Mouse (Mus musculus): ENCODE data around the gene 1700016C15Rik.

1700016C15Rik gene

DNA sequence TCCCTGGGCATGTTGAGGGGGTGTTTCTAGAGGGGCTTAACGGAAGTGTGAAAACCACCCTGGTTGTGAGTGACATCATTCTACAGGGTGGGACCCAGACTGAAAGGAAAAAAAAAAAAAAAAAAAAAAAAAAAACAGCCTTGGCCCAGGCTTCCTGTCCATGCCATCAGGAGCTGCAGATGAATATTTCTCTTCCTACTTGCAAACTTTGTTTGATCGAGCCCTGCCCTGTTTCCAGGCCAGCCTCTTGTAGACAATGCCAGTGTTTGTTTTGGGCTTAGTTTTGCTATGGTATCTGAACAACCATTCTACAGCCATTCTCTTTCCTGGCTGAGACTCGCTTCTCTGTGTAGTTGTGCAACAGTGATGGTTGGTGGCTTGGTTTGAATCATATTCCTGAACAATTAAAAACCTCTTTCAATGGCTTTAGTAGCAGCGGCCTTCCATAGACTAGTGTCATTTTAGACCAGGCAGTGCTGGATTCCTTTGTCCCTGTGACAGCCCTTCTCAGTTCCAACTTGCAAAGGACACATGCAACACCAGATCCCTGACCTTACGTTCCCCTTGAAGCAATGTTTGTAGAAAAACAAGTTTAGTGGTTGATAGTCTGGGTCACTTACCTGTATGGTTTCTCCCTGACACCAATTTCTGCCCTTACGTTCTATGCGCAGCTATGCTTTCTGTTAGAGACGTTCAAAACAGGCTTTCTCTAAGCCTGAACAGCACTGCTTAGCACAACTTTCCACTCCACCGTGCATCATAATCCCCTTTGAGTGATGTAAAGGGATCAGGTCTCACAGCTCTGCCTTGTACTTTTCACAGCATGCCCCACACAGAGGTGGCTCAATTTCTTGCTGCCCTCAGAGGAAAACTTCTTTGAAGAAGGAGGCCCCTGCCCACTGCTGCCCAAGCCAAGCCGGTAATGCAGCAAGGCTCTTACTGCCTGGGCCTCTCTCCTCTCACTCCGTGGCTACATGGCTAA lies at the start of gene 1700016C15Rik:
TSS of gene 1700016C15Rik (plus strand) at position 772 of the 982 bp plus-strand sequence.
- no peak for DNase-seq

DNA sequence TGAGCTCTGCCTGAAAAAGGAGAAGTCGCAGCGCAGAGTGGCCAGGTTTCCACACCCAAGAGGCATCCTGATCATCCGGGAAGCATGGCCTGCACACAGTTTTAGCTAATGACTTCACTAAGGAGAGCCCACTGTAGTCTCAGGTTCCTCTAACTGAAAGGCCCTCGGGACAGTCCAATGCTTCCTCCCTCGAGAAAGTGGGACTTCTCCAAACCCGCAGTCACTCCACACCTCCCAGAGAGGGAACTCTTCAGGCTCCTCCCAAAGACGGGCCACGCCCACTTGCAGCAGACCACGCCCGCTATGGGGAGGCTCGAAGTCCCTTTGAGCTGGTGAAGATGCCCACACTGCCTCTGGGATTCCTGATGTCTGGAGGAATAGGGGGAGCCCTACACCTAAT lies 48.4 kb upstream of the 1700016C15Rik start:
- peak in 1 of 2 experiments; percentile 9 for DNase-seq

DNA sequence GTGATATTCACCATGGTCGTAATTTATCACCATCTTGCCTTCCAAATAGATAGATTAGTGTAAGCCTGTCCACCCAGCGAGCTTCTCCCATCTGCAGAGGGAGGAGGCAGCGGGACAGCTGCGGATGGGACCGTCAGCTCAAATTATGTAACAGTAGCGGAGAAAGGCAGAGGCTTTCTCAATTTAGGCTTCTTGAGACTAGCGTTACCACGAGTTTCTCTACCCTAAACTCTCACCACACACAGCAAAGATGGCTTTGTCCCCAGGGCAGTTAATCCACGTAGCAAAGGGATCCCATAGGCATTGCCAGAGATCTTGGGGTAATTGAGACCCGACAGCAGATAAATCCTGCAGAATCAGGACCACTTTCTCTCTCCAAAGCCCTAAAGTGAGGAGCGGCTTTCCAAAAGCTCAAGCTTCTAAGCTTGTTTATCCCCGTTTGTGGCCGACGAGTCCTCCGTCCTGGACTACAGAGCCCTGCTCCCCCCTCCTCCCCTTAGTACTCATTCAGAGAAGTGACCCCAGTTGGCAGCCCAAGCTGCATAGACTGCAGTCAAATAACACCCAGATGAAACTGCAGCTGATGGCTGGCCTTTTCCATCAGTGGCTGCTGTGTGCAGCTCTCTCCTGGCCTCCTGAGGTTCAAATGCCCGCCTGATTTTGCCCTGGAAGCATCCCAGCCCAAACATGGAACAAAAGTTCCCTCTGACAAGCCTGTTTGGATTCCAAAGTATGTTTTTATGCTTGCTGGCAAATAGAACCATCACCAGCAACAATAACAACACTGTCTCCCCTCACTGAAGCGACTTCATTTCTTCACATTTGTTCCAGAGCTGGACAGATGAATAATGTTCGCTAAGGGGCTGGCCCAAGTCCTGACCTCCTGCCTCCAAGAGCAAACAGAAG lies 45.4 kb upstream of the 1700016C15Rik start:
- peak; percentile 60 to 69 for DNase-seq

DNA sequence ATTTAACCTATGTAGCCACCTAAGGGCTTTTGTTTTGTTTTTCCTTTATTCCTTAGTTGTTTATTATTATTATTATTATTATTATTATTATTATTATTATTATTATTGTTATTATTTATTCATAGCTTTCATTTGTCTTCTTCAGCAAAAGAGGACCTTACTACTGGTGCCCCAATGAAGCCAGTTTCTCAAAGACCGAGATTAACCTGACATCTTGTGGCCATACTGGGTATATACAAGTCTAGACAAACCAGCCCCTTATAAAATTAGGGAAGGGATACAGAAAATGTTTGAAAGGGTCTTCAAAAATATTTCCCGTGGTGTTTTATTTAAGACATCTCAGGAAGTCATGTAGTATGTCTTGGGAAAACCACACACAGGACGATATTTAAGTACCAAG lies 44.7 kb upstream of the 1700016C15Rik start:
- DNase-seq = peak; percentile 57 to 77

DNA sequence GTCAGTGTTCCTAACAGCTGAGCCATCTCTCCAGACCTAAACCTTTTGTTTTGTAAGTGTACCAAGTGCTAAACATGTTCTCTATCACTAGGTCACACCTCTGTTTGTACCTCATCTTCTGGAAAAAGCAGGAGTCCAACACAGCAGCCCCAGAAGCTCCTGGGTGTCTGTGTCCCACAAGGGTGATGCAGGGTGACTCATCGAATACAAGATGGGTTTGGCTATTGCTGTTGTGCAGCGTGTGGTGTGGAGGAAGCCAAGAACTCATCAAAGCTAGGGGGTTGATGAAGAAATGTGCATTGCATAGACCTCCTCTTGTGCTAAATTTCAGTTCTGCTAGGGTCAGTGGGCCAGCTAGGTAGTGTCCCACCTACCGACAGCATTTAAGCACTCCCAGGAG lies 43.5 kb upstream of the 1700016C15Rik start:
- DNase-seq = peak in 1 of 2 experiments; percentile 5

DNA sequence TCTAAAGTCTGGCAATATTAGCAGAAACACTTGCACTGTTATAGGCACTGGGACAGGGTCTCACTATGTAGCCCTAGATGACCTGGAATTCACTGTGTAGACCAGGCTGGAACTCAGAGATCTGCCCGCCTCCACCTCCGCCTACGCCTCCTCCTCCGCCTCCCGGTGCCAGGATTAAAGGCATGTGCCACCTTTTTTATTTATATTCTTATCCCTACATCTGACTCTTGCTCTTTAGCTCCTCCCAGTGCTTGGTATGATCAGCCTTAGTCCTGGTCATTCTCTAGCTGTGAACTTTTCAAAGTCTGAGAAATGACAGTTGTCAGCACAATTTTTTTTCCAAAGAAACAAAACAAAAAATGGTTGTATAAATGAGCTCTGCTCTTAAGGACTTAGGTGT lies 42.6 kb upstream of the 1700016C15Rik start:
- DNase-seq = peak; percentile 50 to 51

DNA sequence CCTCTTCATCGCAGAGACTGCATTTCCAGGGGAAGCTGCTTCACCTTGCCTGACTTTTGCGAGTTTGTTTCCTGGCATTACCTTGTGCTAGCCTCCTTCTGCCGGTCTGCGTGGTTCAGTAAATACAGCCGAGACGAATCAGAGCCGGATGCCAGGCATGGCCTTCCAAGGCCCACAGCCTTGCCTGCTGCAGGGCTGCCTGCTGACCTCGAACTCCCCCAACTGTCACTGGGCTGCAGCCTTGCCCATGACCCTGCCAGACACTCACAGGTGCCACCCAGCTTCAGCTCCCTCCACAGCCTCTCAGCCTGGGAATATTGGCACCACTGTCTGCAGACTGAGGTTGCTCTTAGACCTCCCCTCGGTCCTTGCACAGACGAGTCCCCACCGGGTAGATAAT lies 37.1 kb upstream of the 1700016C15Rik start:
- DNase-seq = peak; percentile 46 to 50

DNA sequence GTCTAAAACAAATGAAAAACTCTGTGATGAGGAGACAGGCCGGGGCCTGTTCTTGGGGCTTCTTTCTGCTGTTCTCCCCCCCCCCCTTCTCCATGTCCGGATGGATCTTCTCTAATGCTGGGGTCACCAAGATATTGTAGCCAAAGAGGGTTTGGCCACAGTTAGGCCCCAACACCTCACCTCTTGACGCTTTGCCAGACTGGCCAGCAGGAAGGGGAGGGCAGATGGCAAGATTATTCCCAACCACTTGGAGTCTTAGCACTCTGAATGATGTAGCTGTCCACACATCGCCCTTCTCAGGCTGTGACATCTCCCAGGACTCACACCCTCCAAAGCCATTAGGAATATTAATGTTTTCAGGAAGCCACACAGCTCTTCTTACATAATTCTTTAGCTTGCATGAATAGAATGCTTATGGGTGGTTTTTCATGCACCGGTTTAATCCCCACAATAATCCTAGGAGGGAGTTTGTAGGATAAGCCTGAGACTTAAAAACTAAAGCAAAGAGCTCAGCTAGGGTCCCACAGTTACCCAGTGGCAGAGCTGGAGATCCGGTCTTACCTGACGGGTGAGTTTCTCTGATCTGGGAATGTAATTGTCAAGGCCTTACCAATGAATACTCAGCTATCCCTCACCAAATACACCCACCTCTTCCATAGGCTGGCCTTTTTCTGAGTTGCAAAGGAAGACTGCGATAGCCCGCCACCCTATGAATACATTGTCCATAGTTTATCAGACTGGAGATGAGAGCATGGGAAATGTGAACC lies 35.9 kb upstream of the 1700016C15Rik start:
- DNase-seq = peak; percentile 71 to 78

DNA sequence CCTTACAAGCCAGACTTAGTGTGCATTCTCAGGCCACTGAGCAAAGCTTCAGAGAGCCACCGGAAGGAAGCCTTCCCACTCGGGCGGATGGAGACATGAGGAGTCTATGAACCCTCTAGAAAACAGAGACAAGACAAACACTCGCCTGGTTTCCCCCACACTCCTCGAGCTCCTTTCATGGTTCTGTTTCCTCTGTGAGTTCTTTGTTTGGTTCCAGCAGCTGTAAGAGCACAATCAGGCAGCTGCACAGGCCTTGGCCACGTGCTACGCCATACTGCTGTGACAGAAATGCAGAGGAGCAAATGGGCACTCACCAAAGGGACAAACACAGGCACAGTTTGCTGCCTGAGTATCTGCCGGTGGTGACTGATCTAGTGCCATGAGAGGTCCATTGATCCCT lies 29.1 kb upstream of the 1700016C15Rik start:
- no peak for DNase-seq

DNA sequence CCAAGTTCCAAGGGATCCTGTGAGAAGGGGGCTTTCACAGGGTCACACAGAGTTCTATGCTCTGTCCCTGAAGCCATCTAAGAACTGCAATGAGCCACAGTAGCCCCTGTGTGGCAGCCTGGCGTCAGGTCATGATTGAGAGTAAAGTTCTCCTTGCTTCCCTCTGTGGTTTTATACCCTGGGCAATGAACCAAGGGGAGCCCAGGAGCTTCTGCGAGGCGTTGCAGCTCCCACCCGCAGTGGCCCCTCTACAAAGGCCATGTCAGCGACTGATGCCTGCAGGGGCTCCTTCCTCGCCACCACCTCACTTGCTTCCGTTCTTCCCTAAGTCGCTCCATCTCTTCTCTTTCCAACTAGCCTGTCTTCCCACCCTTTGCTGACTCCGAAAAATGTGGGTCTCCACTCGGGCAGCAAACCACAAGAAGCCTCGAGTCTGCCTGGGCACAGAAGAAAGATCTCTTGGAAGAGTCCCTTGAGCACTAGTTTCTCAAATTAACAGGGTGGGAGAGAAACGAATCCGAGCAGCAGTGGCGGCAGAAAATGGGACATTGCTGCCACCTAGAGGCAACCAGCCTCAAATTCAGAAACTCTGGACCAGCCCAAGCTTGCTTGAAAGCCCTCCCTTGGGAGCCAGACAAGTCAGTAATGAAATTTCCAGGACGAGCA lies 27.0 kb upstream of the 1700016C15Rik start:
- DNase-seq = peak; percentile 91 to 92

DNA sequence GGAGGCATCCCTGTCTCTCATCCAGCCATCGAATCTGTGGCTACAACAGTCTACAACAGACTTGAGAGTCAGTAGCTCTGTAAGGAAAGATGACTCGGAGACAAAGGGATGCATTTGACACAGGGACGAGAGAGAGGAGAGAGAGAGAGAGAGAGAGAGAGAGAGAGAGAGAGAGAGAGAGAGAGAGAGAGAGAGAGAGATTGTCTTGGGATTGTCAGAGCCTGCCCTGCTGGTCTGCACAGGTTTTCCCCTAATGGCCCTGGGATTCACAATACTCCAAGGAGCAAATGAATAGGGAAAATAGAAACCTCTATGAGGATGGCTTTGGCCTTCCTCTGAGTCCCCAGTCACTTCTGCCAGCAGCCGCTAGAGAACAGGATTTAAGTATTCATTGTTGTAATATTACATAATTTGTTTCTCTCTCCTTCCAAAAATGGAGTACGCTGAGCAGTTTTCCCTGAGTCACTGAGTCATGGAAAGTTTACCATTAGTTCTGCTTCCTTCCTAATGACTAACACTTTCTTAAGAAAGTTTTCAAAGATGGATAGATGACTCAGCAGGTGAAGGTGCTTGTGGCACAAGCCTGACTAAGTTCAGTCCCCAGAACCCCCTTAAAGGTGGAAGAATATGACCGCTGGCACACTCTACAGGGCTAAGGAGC lies 26.3 kb upstream of the 1700016C15Rik start:
- DNase-seq = no peak

DNA sequence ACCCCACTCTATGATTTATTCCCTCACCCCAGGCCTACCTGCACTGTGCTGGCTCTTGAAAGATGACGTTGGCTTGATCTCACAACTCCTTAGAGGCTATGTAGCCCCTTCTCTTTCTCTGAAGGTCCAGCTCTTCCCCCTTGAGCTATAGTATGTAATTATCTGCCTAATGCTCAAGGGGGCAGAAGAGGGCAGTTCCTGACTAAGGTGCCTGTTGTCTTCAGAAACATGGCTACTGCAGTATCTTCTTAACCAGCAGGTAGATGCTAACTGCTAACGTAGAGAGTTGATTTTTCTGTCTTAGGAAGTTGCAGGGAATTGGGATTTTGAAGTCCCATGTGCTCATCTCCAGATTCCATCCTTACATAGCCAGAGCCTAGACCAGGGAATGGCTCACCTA lies 24.4 kb upstream of the 1700016C15Rik start:
- DNase-seq = no peak

DNA sequence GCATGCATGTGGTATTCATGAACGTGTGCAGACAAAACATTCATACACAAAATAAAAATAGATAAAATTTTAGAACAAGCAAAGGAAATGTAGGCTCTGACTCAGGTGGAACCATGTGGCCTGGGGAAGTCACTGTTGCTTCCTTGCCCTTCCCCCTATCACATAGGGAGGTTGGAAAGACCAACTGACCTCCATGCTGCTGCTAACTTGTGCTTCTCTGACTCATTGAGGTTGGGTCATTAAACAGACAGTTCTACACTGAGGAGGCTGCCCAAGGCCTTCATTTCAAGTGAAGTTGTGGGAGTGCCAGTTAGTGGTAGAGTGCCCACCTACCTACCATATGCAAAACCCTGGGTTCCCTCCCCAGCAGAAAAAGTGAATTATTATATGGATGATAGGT lies 22.0 kb upstream of the 1700016C15Rik start:
- no peak for DNase-seq

DNA sequence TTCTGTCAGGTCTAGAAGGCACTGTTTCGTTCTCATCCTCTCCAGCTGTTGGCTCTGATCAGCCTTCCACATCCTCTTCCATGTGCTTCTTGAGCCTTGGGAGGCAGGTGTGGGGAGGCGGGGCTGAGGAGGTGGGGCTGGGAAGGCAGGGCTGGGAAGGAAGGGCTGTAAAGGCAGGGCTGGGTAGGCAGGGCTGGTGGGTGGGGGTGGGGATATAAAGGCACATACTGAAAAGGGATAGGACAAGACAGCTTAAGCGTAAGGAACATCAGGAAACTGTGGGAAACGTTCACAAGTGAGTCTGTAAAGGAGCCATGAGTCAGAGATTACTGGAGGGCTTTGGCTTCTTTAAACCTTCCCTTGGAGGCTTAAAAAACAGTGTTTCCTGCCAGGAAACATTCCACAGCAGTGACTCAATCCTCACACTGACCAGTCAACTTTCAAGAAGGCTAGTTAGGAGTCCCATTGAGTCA lies 21.0 kb upstream of the 1700016C15Rik start:
- DNase-seq = no peak

DNA sequence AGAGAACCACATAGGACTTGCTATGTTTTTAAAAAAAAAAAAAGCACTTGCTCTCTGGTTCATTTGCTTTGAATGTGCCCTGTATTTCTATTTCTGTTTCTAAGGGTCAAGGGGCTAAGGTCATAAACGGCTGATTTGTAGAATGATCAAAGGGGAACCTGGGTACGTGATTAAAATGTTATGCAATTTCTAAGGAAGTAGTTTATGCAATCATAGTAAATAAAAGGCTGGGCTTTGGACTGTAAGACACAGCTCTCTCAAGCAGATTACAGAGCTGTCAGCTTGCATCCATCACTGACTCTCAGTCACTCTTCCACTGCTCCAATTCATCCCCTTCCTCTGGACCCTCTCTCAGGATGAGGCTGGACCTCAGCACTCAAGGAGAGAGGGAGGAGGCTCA lies 18.6 kb upstream of the 1700016C15Rik start:
- DNase-seq = no peak

DNA sequence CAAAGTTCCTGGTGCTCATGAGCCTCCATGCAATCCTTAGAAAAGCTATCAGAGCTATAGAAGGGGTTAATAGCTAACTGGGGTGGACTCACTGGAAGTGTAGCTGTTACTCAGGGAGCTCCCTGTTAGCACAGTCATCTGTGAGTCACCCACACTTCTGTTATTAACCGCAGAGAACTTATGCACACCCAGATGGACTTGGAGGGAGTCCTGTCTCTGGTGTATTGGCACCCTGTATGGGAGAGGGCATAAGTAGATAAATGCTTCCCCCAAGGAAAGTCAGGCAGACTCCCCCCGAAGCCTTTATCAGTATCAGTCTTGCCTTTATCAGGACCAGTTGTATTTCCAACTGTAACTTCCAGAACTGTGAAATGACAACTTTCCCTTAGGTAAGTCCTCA lies 18.2 kb upstream of the 1700016C15Rik start:
- DNase-seq = no peak

DNA sequence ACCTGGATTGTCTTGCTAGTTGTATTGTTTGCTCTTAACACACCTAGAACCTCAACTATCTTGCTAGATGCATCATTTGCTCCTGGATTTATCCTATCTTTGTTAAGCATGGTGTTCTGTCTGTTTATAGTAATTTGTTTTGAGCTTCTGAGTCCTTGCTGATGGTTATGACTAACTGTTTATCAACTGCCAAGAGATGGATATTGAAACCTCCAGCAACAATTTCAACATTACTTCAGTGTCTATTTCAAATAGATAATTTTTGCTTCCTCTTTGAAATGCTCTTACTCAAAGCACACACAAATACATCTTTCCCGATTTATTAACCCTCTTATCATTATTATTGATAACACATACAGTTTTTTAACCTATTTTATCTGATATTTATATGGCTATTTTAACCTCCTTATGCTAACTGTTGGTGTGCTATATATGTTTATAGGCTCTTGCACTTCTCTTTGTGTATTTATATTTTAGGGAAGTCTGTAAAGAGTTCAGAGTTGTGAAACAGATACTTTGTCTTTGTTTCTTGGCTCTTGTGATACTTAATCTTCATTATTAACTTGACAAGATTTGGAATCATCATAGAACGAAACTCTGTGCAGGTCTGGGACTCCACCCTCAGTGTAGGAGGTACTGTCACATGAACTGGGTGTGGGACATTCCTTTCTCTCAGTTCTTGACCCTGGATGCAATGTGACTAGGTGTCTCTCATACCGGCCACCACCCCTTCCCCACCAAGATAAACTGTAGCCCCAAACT lies 15.8 kb upstream of the 1700016C15Rik start:
- DNase-seq = no peak

DNA sequence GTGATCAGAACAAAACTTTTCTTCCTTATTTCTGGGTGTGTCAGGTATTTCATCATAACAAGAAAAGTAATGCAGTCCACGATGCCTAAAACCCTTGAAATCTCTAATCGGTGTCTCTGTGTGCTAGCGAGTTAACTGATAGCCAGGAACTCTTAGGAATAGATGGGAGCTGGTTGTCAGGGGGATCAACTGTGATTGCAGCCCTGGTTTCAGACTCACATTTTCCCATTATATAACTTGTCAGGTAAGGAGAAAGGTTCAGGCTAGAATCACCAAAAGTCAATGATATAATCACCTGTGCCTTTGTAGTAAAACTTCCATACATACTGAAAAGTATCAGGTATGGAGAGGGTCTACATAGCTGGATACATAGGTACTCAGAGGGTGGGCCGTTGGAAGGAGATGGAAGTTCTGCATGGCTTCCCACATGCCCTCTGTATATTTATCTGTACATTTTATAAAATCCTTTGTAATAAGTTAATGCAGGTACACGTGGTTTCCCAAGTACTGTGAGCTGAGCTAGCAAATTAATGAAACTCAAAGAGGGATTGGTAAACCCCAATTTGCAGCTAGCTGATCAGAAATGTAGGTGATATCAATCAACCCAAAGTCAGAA lies 15.1 kb upstream of the 1700016C15Rik start:
- no peak for DNase-seq

DNA sequence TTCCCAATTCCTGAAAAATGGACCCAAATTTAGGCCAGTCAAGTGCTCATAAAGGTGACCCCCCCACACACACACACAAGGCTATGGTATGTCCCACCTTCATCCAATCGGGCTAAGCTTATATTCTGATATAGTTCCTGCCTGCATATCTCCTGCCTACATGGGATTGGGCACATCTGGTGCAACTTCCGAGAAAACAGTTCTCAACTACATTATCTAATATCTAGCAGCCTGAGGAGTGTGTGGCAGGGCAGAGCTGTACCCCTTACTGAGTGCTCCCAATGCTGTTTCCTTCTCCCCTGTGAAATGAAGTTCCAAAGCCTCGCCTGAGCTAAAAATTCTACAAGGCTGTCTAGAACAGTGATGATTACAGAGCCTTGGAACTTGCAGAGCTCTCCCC lies 13.2 kb upstream of the 1700016C15Rik start:
- DNase-seq = no peak
